Mouse (Mus musculus) activated CD4-positive, CD25-positive, alpha-beta regulatory T cell, adult 9 weeks (primary cell): ENCODE measurements around the gene Vrk2. TPM values are rescaled to one million over a fixed set of nuclear protein-coding genes. Genes with fewer than 3 reads are reported as not detected.

Experiments used
- polyA plus RNA-seq: library from polyadenylated mRNA; unstranded; fragments of 100-300 nt; shearing (Covaris generic); gene quantifications from one replicate; pipeline ENCODE4 v1.2.1, GENCODE M21; 2017

Vrk2 gene
- polyA plus RNA-seq: 51.3 TPM

DNA sequence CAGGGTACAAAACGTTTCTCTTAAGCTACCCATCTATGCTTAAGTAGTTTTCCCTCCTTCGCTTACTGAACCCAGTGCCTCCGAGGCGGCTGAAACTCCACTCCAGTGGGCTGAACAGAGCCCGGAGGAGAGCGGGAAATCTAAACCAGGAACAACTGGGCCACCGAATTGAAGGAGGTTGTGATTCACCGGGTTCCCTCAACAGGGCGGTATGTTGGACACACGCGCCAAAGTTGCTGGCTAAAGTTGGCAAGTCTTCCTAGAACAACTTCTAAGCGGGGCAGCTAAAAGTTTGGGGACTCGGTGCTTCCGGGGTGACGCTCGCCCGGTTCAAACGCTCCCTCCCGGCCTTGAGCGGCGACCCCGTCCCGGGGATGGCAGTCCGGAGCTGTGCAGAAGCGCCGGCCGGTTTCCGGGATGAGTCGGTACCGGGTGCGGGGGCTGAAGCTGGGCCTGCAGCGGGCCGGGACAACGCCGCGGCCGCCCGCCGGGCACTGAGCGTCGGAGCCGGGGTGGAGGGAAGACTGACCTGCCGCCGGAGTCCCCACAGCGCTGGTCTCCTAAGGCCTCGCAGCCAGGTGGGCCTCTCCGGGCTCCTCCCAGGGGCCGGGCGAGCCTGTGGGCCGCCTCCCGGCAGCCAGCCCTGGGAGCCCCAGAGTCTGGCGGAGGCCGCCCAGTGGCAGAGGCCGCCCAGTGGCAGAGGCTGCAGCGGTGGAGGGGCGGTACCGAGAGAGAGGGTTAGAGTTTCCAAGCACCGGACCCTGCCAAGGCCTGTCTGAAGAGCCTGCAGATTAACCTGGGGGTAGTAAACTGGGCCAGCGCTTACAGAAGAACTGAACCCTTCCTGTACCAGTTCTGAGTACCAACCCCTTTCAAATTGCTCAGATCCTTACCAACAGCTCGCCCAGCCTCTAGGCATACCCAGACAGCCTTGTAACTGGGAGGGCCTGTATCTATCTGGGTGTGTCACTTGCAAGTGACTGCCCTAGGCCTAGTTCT lies at the start of gene Vrk2, which contains the start of gene Gm6899:
Vrk2 (minus strand) TSS at position 939 of the 999 bp plus-strand sequence.
Gm6899 (plus strand) TSS at position 181 of the 999 bp plus-strand sequence.

Other genes with a start within 250 kb of the Vrk2 start
- 21.3 TPM for gene Fancl, start 207.9 kb downstream of the Vrk2 start, polyA plus RNA-seq
- not detected for gene Gm6899, start 758 bp downstream of the Vrk2 start, polyA plus RNA-seq